Mouse (Mus musculus) G1E (cell line): ENCODE measurements around the gene Gpsm2.

Experiments used
- CTCF ChIP-seq: IDR thresholded peaks from 2 replicates; pipeline ENCODE4 v1.5.1; 2012; ENCODE audit warnings: low read depth, low read length, inconsistent platforms, mixed read lengths
- GATA1 ChIP-seq: IDR thresholded peaks from 2 replicates; pipeline ENCODE4 v1.6.1; 2012; ENCODE audit warnings: borderline replicate concordance, low read length, inconsistent platforms, mixed read lengths
- GATA2 ChIP-seq: IDR thresholded peaks from 2 replicates; pipeline ENCODE4 v1.6.1; 2012; ENCODE audit warnings: low read depth, low read length, inconsistent platforms, borderline replicate concordance
- POLR2AphosphoS5 ChIP-seq: IDR thresholded peaks from 2 replicates; pipeline ENCODE4 v1.6.1; 2012; ENCODE audit warnings: low read depth, low read length, inconsistent platforms; ENCODE audit not compliant: insufficient replicate concordance

DNA sequence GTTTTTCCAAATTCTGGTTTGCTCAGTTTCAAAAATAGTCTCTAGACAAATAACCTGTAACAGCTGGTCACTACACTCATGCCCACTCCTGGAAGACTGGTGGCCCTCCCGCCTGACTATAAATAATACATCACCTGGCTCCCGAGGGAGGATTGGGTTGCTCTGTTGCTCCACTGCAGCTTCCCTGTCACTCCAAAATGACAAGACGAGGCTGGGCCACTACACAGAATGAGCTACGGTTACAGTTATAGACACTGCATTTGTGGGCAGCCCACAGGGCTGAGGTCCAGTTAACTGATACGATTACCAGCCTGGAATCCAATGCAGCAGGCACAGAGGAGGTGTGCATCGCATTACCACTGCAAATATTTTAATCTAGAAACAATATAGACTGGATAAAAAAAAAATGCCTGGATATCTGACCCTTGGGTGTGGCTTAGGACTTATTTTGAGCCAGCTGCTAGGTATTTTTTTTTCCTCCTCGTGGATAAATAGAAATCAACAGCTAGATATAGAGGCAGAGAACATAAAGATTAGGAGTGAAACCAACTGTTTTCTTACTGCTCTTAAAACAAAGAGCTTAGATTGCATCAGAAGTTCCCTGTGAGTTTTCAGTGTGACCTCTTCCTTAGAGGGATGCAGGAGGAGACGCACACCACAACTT is 17.1 kb upstream of the Gpsm2 start, which contains the start of gene Aknad1:
- TF ChIP-seq CTCF (no peak), GATA2 (no peak), GATA1 (no peak), POLR2AphosphoS5 (no peak)
